Comparison of ENCODE assay signal across 18 mouse cellular contexts in genomic region chr7:100179836-100180407, GRCm38 (mm10). TPM values are rescaled to one million over a fixed set of nuclear protein-coding genes. Genes with fewer than 3 reads are reported as not detected.
A peak's percentile ranks its signal among the peaks of the same experiment; 100 is the strongest.
DNase-seq lines count a peak whose midpoint lies in the region; ATAC-seq and TF ChIP-seq lines count a peak whose summit lies in the region.
"Had no signal": no experiment of that assay in that cellular context is flagged by ENCODE, and none has a peak within 500 bp of the region (broad histone marks: within the 10 kb centered on the region; RNA-seq: fewer than 3 reads in every experiment).

No protein-coding gene starts in this region.

- H3K4me2 ChIP-seq in heart, embryonic 13.5 days, result peak overlapping the region; percentile 92
- H3K4me2 ChIP-seq in heart, embryonic 11.5 days, result no peak overlapping the region
- peak overlapping the region; percentile 81 for H3K4me2 ChIP-seq in intestine, embryonic 15.5 days (replicated peaks)
- peak overlapping the region; percentile 69 for H3K4me2 ChIP-seq in liver, embryonic 15.5 days
- no peak overlapping the region for H3K4me2 ChIP-seq in hindbrain, embryonic 12.5 days (replicated peaks)

- H3K4me3 ChIP-seq in heart, embryonic 13.5 days, result peak overlapping the region; percentile 56
- no peak overlapping the region for H3K4me3 ChIP-seq in heart, embryonic 11.5 days (ENCODE audit: low read depth, low read length)
- H3K4me3 ChIP-seq in G1E (ENCODE audit: low read depth, low read length), result peak overlapping the region; percentile 74
- peak overlapping the region; percentile 47 for H3K4me3 ChIP-seq in intestine, embryonic 15.5 days (replicated peaks)
- H3K4me3 ChIP-seq in liver, embryonic 15.5 days (replicated peaks), result no peak overlapping the region
- H3K4me3 ChIP-seq in hindbrain, embryonic 12.5 days, result no peak overlapping the region

- H3K27ac ChIP-seq in heart, embryonic 13.5 days (replicated peaks), result no peak overlapping the region
- H3K27ac ChIP-seq in heart, embryonic 11.5 days (ENCODE audit: low read depth, low read length), result no peak overlapping the region
- peak overlapping the region; percentile 87 for H3K27ac ChIP-seq in intestine, embryonic 15.5 days
- H3K27ac ChIP-seq in liver, embryonic 15.5 days (replicated peaks), result no peak overlapping the region
- H3K27ac ChIP-seq in hindbrain, embryonic 12.5 days, result no peak overlapping the region
- H3K27ac ChIP-seq: forebrain, embryonic 10.5 days; neural tube, embryonic 13.5 days had no signal

- no peaks in the 10 kb centered on the region for H3K36me3 ChIP-seq in heart, embryonic 13.5 days
- no peaks in the 10 kb centered on the region for H3K36me3 ChIP-seq in heart, embryonic 11.5 days (ENCODE audit: control insufficient read depth, insufficient read depth, low read length)
- H3K36me3 ChIP-seq in G1E (replicated peaks), result peaks cover 47% of the 10 kb centered on the region
- H3K36me3 ChIP-seq in intestine, embryonic 15.5 days, result no peaks in the 10 kb centered on the region
- H3K36me3 ChIP-seq in liver, embryonic 15.5 days (replicated peaks), result no peaks in the 10 kb centered on the region
- no peaks in the 10 kb centered on the region for H3K36me3 ChIP-seq in hindbrain, embryonic 12.5 days
- H3K36me3 ChIP-seq: forebrain, embryonic 10.5 days; neural tube, embryonic 13.5 days had no signal

- ATAC-seq in heart, embryonic 13.5 days (ENCODE audit: extremely low read depth, insufficient number of reproducible peaks, low FRiP score, low TSS enrichment), result no peak
- no peak for ATAC-seq in heart, embryonic 11.5 days (replicated peaks; ENCODE audit: insufficient number of reproducible peaks, low FRiP score, low TSS enrichment)
- ATAC-seq in G1E (ENCODE audit: extremely low read depth, insufficient number of reproducible peaks, low FRiP score, poor library complexity, severe bottlenecking), result no peak
- ATAC-seq in intestine, embryonic 15.5 days, result peak; percentile 89
- ATAC-seq in liver, embryonic 15.5 days (ENCODE audit: insufficient read depth), result no peak
- ATAC-seq in hindbrain, embryonic 12.5 days (ENCODE audit: low FRiP score), result no peak

- no peak for DNase-seq in G1E (ENCODE audit: low spot score)
- DNase-seq in frontal cortex, postnatal 14 days (ENCODE audit: low spot score in 2 of 2), result no peak
- DNase-seq in layer of hippocampus, adult 8-10 months (ENCODE audit: low spot score in 2 of 2), result no peak
- DNase-seq: cerebellum, postnatal 14 days; gastrocnemius, postnatal 36 days; kidney, adult 2 months; kidney, postnatal 25 days; right cerebral cortex, postnatal 4 days; thymus, postnatal 36 days had no signal

- no peak overlapping the region for H3K9ac ChIP-seq in heart, embryonic 13.5 days
- no peak overlapping the region for H3K9ac ChIP-seq in heart, embryonic 11.5 days (ENCODE audit: low read depth, low read length)
- H3K9ac ChIP-seq in intestine, embryonic 15.5 days, result no peak overlapping the region
- peak overlapping the region; percentile 15; the same call in 1 of the 2 replicates for H3K9ac ChIP-seq in liver, embryonic 15.5 days
- H3K9ac ChIP-seq in hindbrain, embryonic 12.5 days, result no peak overlapping the region

- WGBS in heart, embryonic 13.5 days, result 56% methylated on average over 7 of the region's 7 CpGs
- WGBS in heart, embryonic 11.5 days (ENCODE audit: insufficient replicate concordance), result 68% methylated on average over 7 of the region's 7 CpGs
- WGBS in intestine, embryonic 15.5 days, result 59% methylated on average over 7 of the region's 7 CpGs
- WGBS in liver, embryonic 15.5 days (ENCODE audit: insufficient replicate concordance), result 18% methylated on average over 7 of the region's 7 CpGs
- WGBS in hindbrain, embryonic 12.5 days, result 77% methylated on average over 7 of the region's 7 CpGs

- peaks cover 55% of the 10 kb centered on the region for H3K27me3 ChIP-seq in heart, embryonic 13.5 days (replicated peaks)
- H3K27me3 ChIP-seq in heart, embryonic 11.5 days (ENCODE audit: control insufficient read depth, insufficient read depth, low read length), result peaks cover 40% of the 10 kb centered on the region
- no peaks in the 10 kb centered on the region for H3K27me3 ChIP-seq in G1E (ENCODE audit: insufficient read depth, low read length)
- 0 out of 2 replicates have a peak, but pooled peaks cover 4% of the 10 kb centered on the region for H3K27me3 ChIP-seq in intestine, embryonic 15.5 days (replicated peaks)
- H3K27me3 ChIP-seq in liver, embryonic 15.5 days, result peaks cover 50% of the 10 kb centered on the region
- peaks cover 61% of the 10 kb centered on the region for H3K27me3 ChIP-seq in hindbrain, embryonic 12.5 days

- H3K4me1 ChIP-seq in heart, embryonic 13.5 days, result peaks cover 14% of the 10 kb centered on the region
- no peaks in the 10 kb centered on the region for H3K4me1 ChIP-seq in heart, embryonic 11.5 days (ENCODE audit: control insufficient read depth, insufficient read depth, low read length)
- H3K4me1 ChIP-seq in G1E (ENCODE audit: insufficient read depth, low read depth, low read length), result peaks cover 86% of the 10 kb centered on the region
- H3K4me1 ChIP-seq in intestine, embryonic 15.5 days (replicated peaks), result peaks cover 16% of the 10 kb centered on the region; the same call in 1 of the 2 replicates
- H3K4me1 ChIP-seq in liver, embryonic 15.5 days (replicated peaks), result peaks cover 29% of the 10 kb centered on the region
- peaks cover 12% of the 10 kb centered on the region for H3K4me1 ChIP-seq in hindbrain, embryonic 12.5 days

- TF ChIP-seq CTCF in G1E (IDR thresholded peaks at IDR 0.05; ENCODE audit: low read depth, low read length), result no peak

- H3K9me3 ChIP-seq in heart, embryonic 13.5 days, result no peaks in the 10 kb centered on the region
- H3K9me3 ChIP-seq in heart, embryonic 11.5 days (replicated peaks; ENCODE audit: control insufficient read depth, low read length), result no peaks in the 10 kb centered on the region
- no peaks in the 10 kb centered on the region for H3K9me3 ChIP-seq in G1E (replicated peaks)
- no peaks in the 10 kb centered on the region for H3K9me3 ChIP-seq in intestine, embryonic 15.5 days
- no peaks in the 10 kb centered on the region; the same call in 1 of the 2 replicates for H3K9me3 ChIP-seq in liver, embryonic 15.5 days (replicated peaks)
- no peaks in the 10 kb centered on the region for H3K9me3 ChIP-seq in hindbrain, embryonic 12.5 days (replicated peaks)
- H3K9me3 ChIP-seq: forebrain, embryonic 10.5 days; neural tube, embryonic 13.5 days had no signal

RNA-seq across cellular contexts. Expression of gene Kcne3, which starts 3.6 kb away (rescaled TPM):
- polyA plus RNA-seq in heart, embryonic 13.5 days (2015; fragmentation: Nextera tagmentation; extraction: Ambion mirVana), result 11.0 and 14.0 TPM in 2 replicates
- 5.7 and 5.9 TPM in 2 replicates for polyA plus RNA-seq in heart, embryonic 11.5 days (2014; fragmentation: Nextera tagmentation; extraction: Ambion mirVana)
- total RNA-seq in G1E (2014; fragmentation: Nextera tagmentation) (21.8 and 27.6 TPM in 2 replicates), G1E (2017) (71.8 and 73.8 TPM in 2 replicates)
- polyA plus RNA-seq in G1E (2012), result 1.5 and 1.6 TPM in 2 replicates
- 58.7 and 63.1 TPM in 2 replicates for polyA plus RNA-seq in intestine, embryonic 15.5 days (2015; fragmentation: Nextera tagmentation; extraction: Ambion mirVana)
- 1.2 and 1.8 TPM in 2 replicates for polyA plus RNA-seq in liver, embryonic 15.5 days (2015; fragmentation: Nextera tagmentation; extraction: Ambion mirVana)
- 3.2 and 4.7 TPM in 2 replicates for polyA plus RNA-seq in hindbrain, embryonic 12.5 days (2016; fragmentation: Nextera tagmentation; extraction: Ambion mirVana)
- 1 to 10 TPM in 1 of 4 experiments, under 1 TPM in 1, not detected in 2; 0.45 to 1.3 TPM for total RNA-seq in layer of hippocampus, adult 8-10 months (2022)
- total RNA-seq: layer of hippocampus, postnatal 14 days had no signal

RNA-seq across cellular contexts. Expression of gene Lipt2, which starts 20.8 kb away (rescaled TPM):
- polyA plus RNA-seq in heart, embryonic 13.5 days (2015; fragmentation: Nextera tagmentation; extraction: Ambion mirVana), result 13.6 and 14.8 TPM in 2 replicates
- 12.8 and 17.3 TPM in 2 replicates for polyA plus RNA-seq in heart, embryonic 11.5 days (2014; fragmentation: Nextera tagmentation; extraction: Ambion mirVana)
- total RNA-seq in G1E (2014; fragmentation: Nextera tagmentation), result 8.7 and 11.7 TPM in 2 replicates
- total RNA-seq in G1E (2017), result 9.1 and 10.9 TPM in 2 replicates
- 5.5 and 6.2 TPM in 2 replicates for polyA plus RNA-seq in G1E (2012)
- polyA plus RNA-seq in intestine, embryonic 15.5 days (2015; fragmentation: Nextera tagmentation; extraction: Ambion mirVana), result 21.9 and 23.0 TPM in 2 replicates
- polyA plus RNA-seq in liver, embryonic 15.5 days (2015; fragmentation: Nextera tagmentation; extraction: Ambion mirVana), result 4.2 and 5.4 TPM in 2 replicates
- 15.5 and 17.9 TPM in 2 replicates for polyA plus RNA-seq in hindbrain, embryonic 12.5 days (2016; fragmentation: Nextera tagmentation; extraction: Ambion mirVana)
- total RNA-seq in layer of hippocampus, adult 8-10 months (2022), result 1 to 10 TPM; 3.3 to 5.2 (median 3.9) TPM
- total RNA-seq: monocyte, adult 5-6 weeks had no signal

RNA-seq across cellular contexts. Expression of gene Pgm2l1, which starts 47.3 kb away (rescaled TPM):
- 1.7 and 2.1 TPM in 2 replicates for polyA plus RNA-seq in heart, embryonic 13.5 days (2015; fragmentation: Nextera tagmentation; extraction: Ambion mirVana)
- 2.2 and 2.6 TPM in 2 replicates for polyA plus RNA-seq in heart, embryonic 11.5 days (2014; fragmentation: Nextera tagmentation; extraction: Ambion mirVana)
- total RNA-seq in G1E (2014; fragmentation: Nextera tagmentation), result 20.8 and 22.5 TPM in 2 replicates
- total RNA-seq in G1E (2017), result 21.0 and 22.6 TPM in 2 replicates
- polyA plus RNA-seq in G1E (2012), result 21.3 and 21.6 TPM in 2 replicates
- polyA plus RNA-seq in intestine, embryonic 15.5 days (2015; fragmentation: Nextera tagmentation; extraction: Ambion mirVana), result 2.3 and 2.4 TPM in 2 replicates
- polyA plus RNA-seq in liver, embryonic 15.5 days (2015; fragmentation: Nextera tagmentation; extraction: Ambion mirVana), result 1.4 and 1.8 TPM in 2 replicates
- 11.2 and 13.0 TPM in 2 replicates for polyA plus RNA-seq in hindbrain, embryonic 12.5 days (2016; fragmentation: Nextera tagmentation; extraction: Ambion mirVana)
- total RNA-seq in layer of hippocampus, adult 8-10 months (2022), result 100 to 1,000 TPM; 224 to 279 (median 240) TPM

RNA-seq across cellular contexts. Expression of gene Pold3, which starts 58.6 kb away (rescaled TPM):
- polyA plus RNA-seq in heart, embryonic 13.5 days (2015; fragmentation: Nextera tagmentation; extraction: Ambion mirVana), result 34.8 and 36.5 TPM in 2 replicates
- 44.6 and 50.6 TPM in 2 replicates for polyA plus RNA-seq in heart, embryonic 11.5 days (2014; fragmentation: Nextera tagmentation; extraction: Ambion mirVana)
- 93.4 and 94.5 TPM in 2 replicates for total RNA-seq in G1E (2014; fragmentation: Nextera tagmentation)
- 87.0 and 90.5 TPM in 2 replicates for total RNA-seq in G1E (2017)
- 19.0 and 24.4 TPM in 2 replicates for polyA plus RNA-seq in G1E (2012)
- polyA plus RNA-seq in intestine, embryonic 15.5 days (2015; fragmentation: Nextera tagmentation; extraction: Ambion mirVana), result 52.6 and 54.7 TPM in 2 replicates
- 41.6 and 43.7 TPM in 2 replicates for polyA plus RNA-seq in liver, embryonic 15.5 days (2015; fragmentation: Nextera tagmentation; extraction: Ambion mirVana)
- polyA plus RNA-seq in hindbrain, embryonic 12.5 days (2016; fragmentation: Nextera tagmentation; extraction: Ambion mirVana), result 64.9 and 70.2 TPM in 2 replicates
- total RNA-seq in layer of hippocampus, adult 8-10 months (2022), result 10 to 100 TPM; 33.8 to 35.1 (median 34.8) TPM

Comparison
In these comparisons a context has a peak if more than half of its experiments do, and no peak if none do; other contexts are left out.
1. H3K4me2 ChIP-seq: peak in heart, embryonic 13.5 days (single experiment), intestine, embryonic 15.5 days (single experiment) and liver, embryonic 15.5 days (single experiment); none in heart, embryonic 11.5 days (single experiment) and hindbrain, embryonic 12.5 days (single experiment).
2. H3K4me3 ChIP-seq: peak in heart, embryonic 13.5 days (single experiment), G1E (single experiment) and intestine, embryonic 15.5 days (single experiment); none in heart, embryonic 11.5 days (single experiment), liver, embryonic 15.5 days (single experiment) and hindbrain, embryonic 12.5 days (single experiment).